Mouse (Mus musculus): ENCODE data around the gene Pibf1.

GRCm38 (mm10) chr14:99225929-99226328 is 126.7 kb downstream of the Pibf1 start:
- TF ChIP-seq CTCF (IDR thresholded peaks at IDR 0.05; ENCODE audit: low read depth): no peak
- TF ChIP-seq EP300 (IDR thresholded peaks at IDR 0.05; ENCODE audit: low read depth): no peak

All from heart, postnatal 0 days (tissue).